Mouse (Mus musculus) lung, embryonic 16.5 days (tissue): ENCODE data around the gene Pde6d. TPM values are rescaled to one million over a fixed set of nuclear protein-coding genes. Genes with fewer than 3 reads are reported as not detected.
A peak's percentile ranks its signal among the peaks of the same experiment; 100 is the strongest.

ENCODE experiments used
- ATAC-seq: fragments of 200-750 bp; cut with Nextera tagmentation; 2 replicates; pipeline ENCODE4 v1.8.0; 2017; ENCODE audit warnings: low read depth, mild to moderate bottlenecking, moderate library complexity
- H3K27ac ChIP-seq: fragments of 300-500 bp; sonication (generic); 2 replicates; pipeline ENCODE4 v1.5.1; 2014; ENCODE audit warnings: mild to moderate bottlenecking, control low read depth, low read length
- H3K27me3 ChIP-seq: fragments of 300-500 bp; sonication (generic); 2 replicates; pipeline ENCODE4 v1.6.1; 2014; ENCODE audit warnings: low read depth, low read length, mixed read lengths; ENCODE audit not compliant: control insufficient read depth, insufficient read depth
- H3K36me3 ChIP-seq: fragments of 300-500 bp; sonication (generic); 2 replicates; pipeline ENCODE4 v1.6.1; 2014; ENCODE audit warnings: low read length; ENCODE audit not compliant: control insufficient read depth, insufficient read depth
- H3K4me1 ChIP-seq: fragments of 300-500 bp; sonication (generic); replicated peaks from 2 replicates; pipeline ENCODE4 v1.6.1; 2014; ENCODE audit warnings: low read length, mixed read lengths; ENCODE audit not compliant: control insufficient read depth, insufficient read depth
- H3K4me2 ChIP-seq: fragments of 300-500 bp; sonication (generic); 2 replicates; pipeline ENCODE4 v1.6.1; 2014; ENCODE audit warnings: low read depth, low read length, control low read depth
- H3K4me3 ChIP-seq: fragments of 300-500 bp; sonication (generic); 2 replicates; pipeline ENCODE4 v1.5.1; 2014; ENCODE audit warnings: mild to moderate bottlenecking, low read length, control low read depth
- H3K9ac ChIP-seq: fragments of 300-500 bp; sonication (generic); 2 replicates; pipeline ENCODE4 v1.6.1; 2014; ENCODE audit warnings: low read length, control low read depth
- H3K9me3 ChIP-seq: fragments of 300-500 bp; sonication (generic); 2 replicates; pipeline ENCODE4 v1.6.1; 2016; ENCODE audit warnings: low read length; ENCODE audit not compliant: control insufficient read depth
- WGBS: fragments of 180-500 bp; shearing (Covaris S2); extraction: QIAGEN DNeasy Blood & Tissue Kit; methylation state at CpG from one replicate; pipeline ENCODE4 v1.1.7; 2014; 5-methylcytosine and 5-hydroxymethylcytosine counted together
- polyA plus RNA-seq: library from polyadenylated mRNA; unstranded; fragments of >200 nt; fragmentation: Nextera tagmentation; extraction: Ambion mirVana; gene quantifications from 2 replicates; pipeline ENCODE4 v1.2.1, GENCODE M21; 2015

Gene Pde6d
- polyA plus RNA-seq, 1 experiment from 2014 or later: 50.2 TPM

- peaks cover 16% of the 10 kb centered on the region for H3K36me3 ChIP-seq
- no peak overlapping the region for H3K4me2 ChIP-seq
- H3K4me3 ChIP-seq: peak overlapping the region; percentile 3; the same call in 1 of the 2 replicates
- no peaks in the 10 kb centered on the region for H3K9me3 ChIP-seq
- H3K27ac ChIP-seq: peak overlapping the region; percentile 53; the same call in 1 of the 2 replicates
- H3K9ac ChIP-seq: peak overlapping the region; percentile 24
- WGBS: 13% methylated on average over 4 of the region's 4 CpGs
- H3K4me1 ChIP-seq: peaks cover 27% of the 10 kb centered on the region
- H3K27me3 ChIP-seq: no peaks in the 10 kb centered on the region
- ATAC-seq: no peak
These were observed 51.4 kb downstream of the Pde6d start for GRCm38 (mm10) chr1:86530871-86531546.

GRCm38 (mm10) chr1:86529590-86529989 lies 52.8 kb downstream of the Pde6d start:
- peaks cover 16% of the 10 kb centered on the region for H3K36me3 ChIP-seq
- H3K4me1 ChIP-seq: peaks cover 32% of the 10 kb centered on the region
- H3K9me3 ChIP-seq: no peaks in the 10 kb centered on the region
- H3K9ac ChIP-seq: peak overlapping the region; percentile 100
- 11% methylated on average over 4 of the region's 4 CpGs for WGBS
- no peak for ATAC-seq
- peak overlapping the region; percentile 96 for H3K4me2 ChIP-seq
- peak overlapping the region; percentile 96 for H3K4me3 ChIP-seq
- H3K27me3 ChIP-seq: no peaks in the 10 kb centered on the region
- peak overlapping the region; percentile 92; the same call in 1 of the 2 replicates for H3K27ac ChIP-seq

GRCm38 (mm10) chr1:86528571-86529180 lies 53.8 kb downstream of the Pde6d start:
- H3K27me3 ChIP-seq: no peaks in the 10 kb centered on the region
- peak overlapping the region; percentile 100 for H3K9ac ChIP-seq
- ATAC-seq: no peak
- H3K4me2 ChIP-seq: peak overlapping the region; percentile 96
- under 1% methylated on average over 15 of the region's 15 CpGs for WGBS
- H3K4me1 ChIP-seq: peaks cover 39% of the 10 kb centered on the region
- H3K4me3 ChIP-seq: peak overlapping the region; percentile 96
- no peaks in the 10 kb centered on the region for H3K9me3 ChIP-seq
- H3K36me3 ChIP-seq: peaks cover 16% of the 10 kb centered on the region
- H3K27ac ChIP-seq: peak overlapping the region; percentile 92

- peak overlapping the region; percentile 96 for H3K4me2 ChIP-seq
- peak; percentile 6 for ATAC-seq
- H3K27ac ChIP-seq: peak overlapping the region; percentile 92
- peaks cover 46% of the 10 kb centered on the region for H3K4me1 ChIP-seq
- H3K27me3 ChIP-seq: no peaks in the 10 kb centered on the region
- WGBS: 0% methylated on average over 85 of the region's 89 CpGs
- peak overlapping the region; percentile 100 for H3K9ac ChIP-seq
- peak overlapping the region; percentile 96 for H3K4me3 ChIP-seq
- H3K36me3 ChIP-seq: peaks cover 16% of the 10 kb centered on the region
- H3K9me3 ChIP-seq: no peaks in the 10 kb centered on the region
These were observed 54.6 kb downstream of the Pde6d start for GRCm38 (mm10) chr1:86527599-86528486.

GRCm38 (mm10) chr1:86526789-86527598 lies 55.4 kb downstream of the Pde6d start:
- Histone ChIP-seq H3K27ac (peak overlapping the region; percentile 92), H3K4me2 (peak overlapping the region; percentile 96), H3K27me3 (no peaks in the 10 kb centered on the region), H3K4me3 (peak overlapping the region; percentile 96), H3K4me1 (peaks cover 51% of the 10 kb centered on the region), H3K9me3 (no peaks in the 10 kb centered on the region), H3K9ac (peak overlapping the region; percentile 100), H3K36me3 (peaks cover 16% of the 10 kb centered on the region)
- ATAC-seq: no peak
- WGBS: under 1% methylated on average over 104 of the region's 111 CpGs

GRCm38 (mm10) chr1:86526116-86526788 lies 56.2 kb downstream of the Pde6d start, which contains the start of gene Ptma:
Gene Ptma (plus strand): TSS chr1:86526726.
- Histone ChIP-seq H3K27me3 (no peaks in the 10 kb centered on the region), H3K4me1 (peaks cover 48% of the 10 kb centered on the region), H3K27ac (peak within 1 kb of the TSS; percentile 100), H3K4me2 (peak within 1 kb of the TSS; percentile 96), H3K9ac (peak within 1 kb of the TSS; percentile 100), H3K36me3 (peaks cover 16% of the 10 kb centered on the region), H3K9me3 (no peaks in the 10 kb centered on the region), H3K4me3 (peak within 1 kb of the TSS; percentile 96)
- ATAC-seq: peak; percentile 92
- WGBS: under 1% methylated on average over 51 of the region's 63 CpGs

GRCm38 (mm10) chr1:86525499-86526115 lies 56.8 kb downstream of the Pde6d start:
- Histone ChIP-seq H3K4me2 (peak overlapping the region; percentile 83), H3K27me3 (no peaks in the 10 kb centered on the region), H3K9ac (peak overlapping the region; percentile 92), H3K36me3 (peaks cover 11% of the 10 kb centered on the region), H3K4me3 (peak overlapping the region; percentile 96), H3K4me1 (peaks cover 42% of the 10 kb centered on the region), H3K27ac (peak overlapping the region; percentile 100), H3K9me3 (no peaks in the 10 kb centered on the region)
- WGBS: under 1% methylated on average over 44 of the region's 44 CpGs
- ATAC-seq: peak; percentile 3; the same call in 1 of the 2 replicates
